Mouse (Mus musculus): ENCODE data around the gene Dlx5.

GRCm38 (mm10) chr6:6878841-6879291, 3.0 kb downstream of the Dlx5 start:
- TF ChIP-seq ZNF384 (IDR thresholded peaks at IDR 0.05; ENCODE audit: low read depth, low read length) (no peak), CHD1 (IDR thresholded peaks at IDR 0.05; ENCODE audit: low read depth, low read length) (no peak), E2F4 (IDR thresholded peaks at IDR 0.05; ENCODE audit: borderline replicate concordance, low read depth, low read length) (no peak), NELFE (IDR thresholded peaks at IDR 0.05; ENCODE audit: low read depth, low read length) (no peak), USF2 (IDR thresholded peaks at IDR 0.05; ENCODE audit: borderline replicate concordance in 1 of 2, insufficient read depth in 1 of 2, low read depth in 1 of 2, low read length in 2 of 2) (no peak), HCFC1 (IDR thresholded peaks at IDR 0.05; ENCODE audit: low read depth, low read length) (no peak), EP300 (IDR thresholded peaks at IDR 0.05; ENCODE audit: low read depth in 1 of 2, low read length in 2 of 2) (no peak)

Measured in MEL (cell line).